Mouse (Mus musculus): Measurements from ENCODE around the gene Pink1. TPM values are rescaled to one million over a fixed set of nuclear protein-coding genes. Genes with fewer than 3 reads are reported as not detected.

The Pink1 gene
- total and polyA plus RNA-seq, 3 experiments = 15.0 to 30.1 (median 19.4) TPM

GRCm38 (mm10) chr4:138320711-138321110, 5.4 kb downstream of the Pink1 start:
- no peak for DNase-seq (ENCODE audit: low spot score)
- Histone ChIP-seq H3K9me3 (replicated peaks) (no peaks in the 10 kb centered on the region), H3K27me3 (ENCODE audit: insufficient read depth, low read length) (peaks cover 4% of the 10 kb centered on the region), H3K4me3 (ENCODE audit: low read depth, low read length) (no peak overlapping the region), H3K36me3 (replicated peaks) (peaks cover 35% of the 10 kb centered on the region), H3K4me1 (ENCODE audit: insufficient read depth, low read depth, low read length) (peaks cover 21% of the 10 kb centered on the region)
- no peak for ATAC-seq (ENCODE audit: extremely low read depth, insufficient number of reproducible peaks, low FRiP score, poor library complexity, severe bottlenecking)
- TF ChIP-seq TAL1 (conservative IDR thresholded peaks at IDR 0.05; ENCODE audit: low read depth, low read length) = no peak
- TF ChIP-seq CTCF (IDR thresholded peaks at IDR 0.05; ENCODE audit: low read depth, low read length) = no peak
- TF ChIP-seq GATA2 (IDR thresholded peaks at IDR 0.05; ENCODE audit: borderline replicate concordance, low read depth, low read length) = no peak
- TF ChIP-seq POLR2AphosphoS5 (IDR thresholded peaks at IDR 0.05; ENCODE audit: insufficient replicate concordance, low read depth, low read length) = no peak
- TF ChIP-seq GATA1 (IDR thresholded peaks at IDR 0.05; ENCODE audit: borderline replicate concordance, low read length) = no peak

- no peak overlapping the region for H3K4me3 ChIP-seq (ENCODE audit: low read depth, low read length)
- H3K36me3 ChIP-seq (replicated peaks) = peaks cover 47% of the 10 kb centered on the region
- ATAC-seq (ENCODE audit: extremely low read depth, insufficient number of reproducible peaks, low FRiP score, poor library complexity, severe bottlenecking) (peak; percentile 38), DNase-seq (ENCODE audit: low spot score) (peak; percentile 65)
- peaks cover 16% of the 10 kb centered on the region for H3K4me1 ChIP-seq (ENCODE audit: insufficient read depth, low read depth, low read length)
- H3K9me3 ChIP-seq (replicated peaks) = no peaks in the 10 kb centered on the region
- peaks cover 4% of the 10 kb centered on the region for H3K27me3 ChIP-seq (ENCODE audit: insufficient read depth, low read length)
- peak; percentile 99 for TF ChIP-seq CTCF (IDR thresholded peaks at IDR 0.05; ENCODE audit: low read depth, low read length)
- no peak for TF ChIP-seq TAL1 (conservative IDR thresholded peaks at IDR 0.05; ENCODE audit: low read depth, low read length)
These were observed 6.6 kb downstream of the Pink1 start for GRCm38 (mm10) chr4:138319508-138319907.

GRCm38 (mm10) chr4:138318509-138319266, 7.4 kb downstream of the Pink1 start:
- Histone ChIP-seq H3K4me3 (ENCODE audit: low read depth, low read length) (no peak overlapping the region), H3K27me3 (ENCODE audit: insufficient read depth, low read length) (peaks cover 4% of the 10 kb centered on the region; the same call in 1 of the 2 replicates), H3K9me3 (replicated peaks) (no peaks in the 10 kb centered on the region), H3K36me3 (replicated peaks) (peaks cover 55% of the 10 kb centered on the region), H3K4me1 (ENCODE audit: insufficient read depth, low read depth, low read length) (peaks cover 16% of the 10 kb centered on the region)
- ATAC-seq (ENCODE audit: extremely low read depth, insufficient number of reproducible peaks, low FRiP score, poor library complexity, severe bottlenecking) (peak; percentile 57; the same call in 1 of the 2 replicates), DNase-seq (ENCODE audit: low spot score) (peak; percentile 53)
- TF ChIP-seq POLR2AphosphoS5 (IDR thresholded peaks at IDR 0.05; ENCODE audit: insufficient replicate concordance, low read depth, low read length) = no peak
- no peak for TF ChIP-seq GATA1 (IDR thresholded peaks at IDR 0.05; ENCODE audit: borderline replicate concordance, low read length)
- no peak for TF ChIP-seq GATA2 (IDR thresholded peaks at IDR 0.05; ENCODE audit: borderline replicate concordance, low read depth, low read length)
- TF ChIP-seq CTCF (IDR thresholded peaks at IDR 0.05; ENCODE audit: low read depth, low read length) = peak; percentile 73

- Histone ChIP-seq H3K27me3 (ENCODE audit: insufficient read depth, low read length) (peaks cover under 1% of the 10 kb centered on the region; the same call in 1 of the 2 replicates), H3K4me3 (ENCODE audit: low read depth, low read length) (no peak overlapping the region), H3K9me3 (replicated peaks) (no peaks in the 10 kb centered on the region), H3K36me3 (replicated peaks) (peaks cover 78% of the 10 kb centered on the region), H3K4me1 (ENCODE audit: insufficient read depth, low read depth, low read length) (peaks cover 16% of the 10 kb centered on the region)
- no peak for TF ChIP-seq GATA2 (IDR thresholded peaks at IDR 0.05; ENCODE audit: borderline replicate concordance, low read depth, low read length)
- TF ChIP-seq CTCF (IDR thresholded peaks at IDR 0.05; ENCODE audit: low read depth, low read length) = no peak
- no peak for TF ChIP-seq POLR2AphosphoS5 (IDR thresholded peaks at IDR 0.05; ENCODE audit: insufficient replicate concordance, low read depth, low read length)
- no peak for TF ChIP-seq GATA1 (IDR thresholded peaks at IDR 0.05; ENCODE audit: borderline replicate concordance, low read length)
- ATAC-seq (ENCODE audit: extremely low read depth, insufficient number of reproducible peaks, low FRiP score, poor library complexity, severe bottlenecking) (no peak), DNase-seq (ENCODE audit: low spot score) (no peak)
These were observed 9.7 kb downstream of the Pink1 start for GRCm38 (mm10) chr4:138316369-138316768.

- Histone ChIP-seq H3K4me1 (ENCODE audit: insufficient read depth, low read depth, low read length) (peaks cover 14% of the 10 kb centered on the region), H3K36me3 (replicated peaks) (peaks cover 84% of the 10 kb centered on the region), H3K27me3 (ENCODE audit: insufficient read depth, low read length) (no peaks in the 10 kb centered on the region; the same call in 1 of the 2 replicates), H3K9me3 (replicated peaks) (no peaks in the 10 kb centered on the region), H3K4me3 (ENCODE audit: low read depth, low read length) (no peak overlapping the region)
- ATAC-seq (ENCODE audit: extremely low read depth, insufficient number of reproducible peaks, low FRiP score, poor library complexity, severe bottlenecking) (no peak), DNase-seq (ENCODE audit: low spot score) (no peak)
- TF ChIP-seq CTCF (IDR thresholded peaks at IDR 0.05; ENCODE audit: low read depth, low read length) (peak; percentile 45), GATA2 (IDR thresholded peaks at IDR 0.05; ENCODE audit: borderline replicate concordance, low read depth, low read length) (no peak)
These were observed 10.3 kb downstream of the Pink1 start for GRCm38 (mm10) chr4:138315781-138316180.

- H3K9me3 ChIP-seq (replicated peaks) = no peaks in the 10 kb centered on the region
- no peak for DNase-seq (ENCODE audit: low spot score)
- no peak for ATAC-seq (ENCODE audit: extremely low read depth, insufficient number of reproducible peaks, low FRiP score, poor library complexity, severe bottlenecking)
- TF ChIP-seq CTCF (IDR thresholded peaks at IDR 0.05; ENCODE audit: low read depth, low read length) = no peak
- TF ChIP-seq GATA1 (IDR thresholded peaks at IDR 0.05; ENCODE audit: borderline replicate concordance, low read length) = no peak
- TF ChIP-seq TAL1 (conservative IDR thresholded peaks at IDR 0.05; ENCODE audit: low read depth, low read length) = no peak
- no peak for TF ChIP-seq GATA2 (IDR thresholded peaks at IDR 0.05; ENCODE audit: borderline replicate concordance, low read depth, low read length)
- TF ChIP-seq POLR2AphosphoS5 (IDR thresholded peaks at IDR 0.05; ENCODE audit: insufficient replicate concordance, low read depth, low read length) = no peak
- H3K36me3 ChIP-seq (replicated peaks) = peaks cover 92% of the 10 kb centered on the region
- H3K4me1 ChIP-seq (ENCODE audit: insufficient read depth, low read depth, low read length) = peaks cover 3% of the 10 kb centered on the region; the same call in 1 of the 2 replicates
- no peak overlapping the region for H3K4me3 ChIP-seq (ENCODE audit: low read depth, low read length)
- H3K27me3 ChIP-seq (ENCODE audit: insufficient read depth, low read length) = no peaks in the 10 kb centered on the region
These were observed 12.3 kb downstream of the Pink1 start for GRCm38 (mm10) chr4:138313795-138314194.

All from G1E (cell line).